Mouse (Mus musculus) cerebellum, adult 2 months (tissue): ENCODE data around the gene Mtmr3.

Experiments
- CTCF ChIP-seq: fragments of 200-500 bp; IDR thresholded peaks from 2 replicates; pipeline ENCODE4 v1.5.1; 2011; ENCODE audit warnings: low read depth, mild to moderate bottlenecking, control low read depth, low read length, moderate library complexity, borderline replicate concordance; ENCODE audit not compliant: insufficient read depth
- POLR2A ChIP-seq: fragments of 200-500 bp; IDR thresholded peaks from 2 replicates; pipeline ENCODE4 v1.6.1; 2011; ENCODE audit warnings: low read length, control low read depth, borderline replicate concordance; ENCODE audit not compliant: insufficient read depth

DNA sequence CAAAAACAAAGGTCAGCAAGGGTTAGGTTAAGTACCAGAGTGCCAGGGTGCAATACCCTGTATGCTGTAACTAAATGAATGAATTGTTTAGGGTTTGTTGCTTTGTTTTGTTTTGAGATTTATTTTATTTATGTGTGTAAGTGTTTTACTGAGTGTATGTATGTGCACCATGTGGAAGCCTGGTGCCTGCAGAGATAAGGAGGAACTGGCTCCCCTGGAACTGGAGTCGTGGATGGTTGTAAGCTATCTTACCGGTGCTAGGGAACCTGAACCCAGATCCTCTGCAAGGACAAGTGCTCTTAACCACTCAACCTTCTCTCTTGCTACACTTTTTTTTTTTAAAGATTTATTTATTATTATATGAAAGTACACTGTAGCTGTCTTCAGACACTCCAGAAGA is 17.6 kb downstream of the Mtmr3 start:
- TF ChIP-seq CTCF (no peak), POLR2A (no peak)
